Mouse (Mus musculus) thymus, postnatal 36 days (tissue): Measurements from ENCODE around the gene Eif4g3.

Experiments
- DNase-seq, 2 experiments: peaks; one replicate each; pipeline ENCODE4 v3.0.0; 2022; ENCODE audit warnings: mixed read lengths in 2 of 2

Eif4g3 gene

DNA sequence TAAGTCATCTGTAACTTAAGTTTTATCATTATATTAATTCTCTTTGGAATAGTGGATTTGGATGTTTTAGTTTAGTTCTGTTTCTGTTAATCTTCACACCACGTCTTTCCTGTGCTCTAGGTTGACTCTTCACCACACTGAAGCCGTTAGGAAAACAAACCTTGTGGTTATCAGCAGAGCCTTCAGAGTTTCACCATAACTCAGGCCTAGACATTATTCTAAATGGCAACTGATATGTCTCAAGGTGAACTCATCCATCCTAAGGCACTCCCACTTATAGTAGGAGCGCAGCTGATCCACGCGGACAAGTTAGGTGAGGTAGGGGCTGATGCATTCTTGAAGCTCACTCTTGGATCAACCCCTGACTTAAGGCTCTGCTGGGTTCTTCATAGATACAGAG, 228.6 kb downstream of the Eif4g3 start:
- DNase-seq, result no peak

DNA sequence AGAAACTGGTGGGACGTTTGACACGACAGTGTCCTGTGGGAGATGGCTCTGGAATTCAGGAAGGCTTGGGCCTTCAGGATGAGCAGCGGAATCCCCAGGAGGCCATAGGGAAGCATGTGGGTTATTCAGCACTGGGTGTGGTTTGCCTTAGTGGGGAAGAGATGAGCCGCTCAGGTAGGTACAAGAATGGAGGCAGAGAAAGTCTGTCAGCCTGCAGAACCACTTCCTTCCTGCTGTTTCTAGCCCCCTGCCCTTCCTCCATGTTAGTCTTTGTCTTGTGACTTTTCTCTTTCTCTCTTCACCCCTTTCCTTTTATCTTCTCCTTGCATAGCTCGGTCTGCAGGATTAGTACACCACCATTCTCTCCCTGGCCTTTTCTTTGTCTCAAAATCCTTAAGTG, 229.6 kb downstream of the Eif4g3 start:
- peak; percentile 51 to 53 for DNase-seq

DNA sequence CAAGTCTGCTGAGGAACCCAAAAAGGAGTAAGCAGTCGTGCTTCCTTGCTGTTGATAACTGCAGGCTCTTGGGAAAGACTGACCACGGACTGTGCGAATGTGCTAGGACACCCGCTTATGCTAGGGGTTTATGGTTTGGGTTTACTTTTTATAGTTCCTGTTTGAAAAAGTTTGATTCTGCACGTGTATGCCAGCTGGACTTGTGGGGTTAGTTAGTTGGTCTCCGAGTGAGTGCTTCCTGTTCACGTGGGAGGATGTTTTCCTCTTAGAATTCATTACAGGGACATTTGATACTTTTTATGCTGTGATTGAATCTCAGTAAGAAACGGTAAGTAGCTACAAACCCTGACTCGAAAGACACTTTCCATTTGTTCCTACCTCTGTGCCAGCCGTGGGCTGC, 230.8 kb downstream of the Eif4g3 start:
- DNase-seq, result no peak

DNA sequence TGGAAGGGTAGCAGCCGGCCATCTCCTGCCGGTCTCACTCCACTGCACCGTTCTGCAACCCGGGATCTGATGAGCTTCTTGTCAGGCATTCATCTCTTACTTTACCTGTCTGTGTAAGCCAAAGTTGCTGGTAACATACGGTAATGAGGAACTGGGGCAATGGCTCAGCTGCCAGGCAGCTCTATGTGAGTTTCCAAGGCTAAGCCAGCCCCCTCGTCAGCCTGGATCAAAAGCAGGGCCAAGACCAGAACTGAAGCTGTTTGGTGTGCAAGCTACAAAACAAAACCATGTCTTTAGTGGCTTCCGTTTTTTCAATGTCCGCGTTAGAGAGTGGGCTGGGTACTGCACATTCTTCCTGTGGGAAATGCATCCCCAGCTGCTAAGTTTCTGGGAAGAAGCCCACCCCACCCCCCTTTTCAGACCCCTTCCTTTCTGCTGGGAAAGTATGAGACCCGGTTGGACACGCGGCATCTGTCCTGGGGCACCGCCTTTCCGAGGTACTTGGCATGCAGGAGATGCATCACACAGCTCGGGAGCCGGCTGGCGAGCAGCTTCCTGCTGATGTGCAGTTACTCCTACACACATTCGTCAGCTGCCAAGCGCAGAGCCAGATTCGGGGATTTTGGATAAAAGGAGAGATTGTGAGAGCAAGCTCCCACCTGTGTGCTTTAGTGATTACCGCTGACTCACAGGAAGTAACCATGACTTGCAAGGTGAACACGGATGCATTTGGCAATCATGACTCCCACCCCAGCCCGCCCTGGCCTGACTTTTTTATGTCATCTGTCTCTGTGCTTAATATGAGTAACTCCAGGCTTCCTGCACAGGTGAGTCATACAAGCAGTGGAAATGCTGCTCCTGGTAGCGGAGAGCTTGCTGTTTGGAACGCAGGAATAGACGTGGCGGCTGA, 254.2 kb downstream of the Eif4g3 start:
- DNase-seq, result no peak

- peak; percentile 88 to 91 for DNase-seq
These were observed 257.5 kb downstream of the Eif4g3 start, which contains the start of the genes Sh2d5 and Kif17 for GRCm38 (mm10) chr4:138250088-138250960. TSS of gene Sh2d5 (plus strand) at chr4:138250403. TSS of gene Kif17 (plus strand) at chr4:138250435.

GRCm38 (mm10) chr4:138251819-138252218, 259.0 kb downstream of the Eif4g3 start:
- DNase-seq, result peak in 1 of 2 experiments; percentile 38

DNA sequence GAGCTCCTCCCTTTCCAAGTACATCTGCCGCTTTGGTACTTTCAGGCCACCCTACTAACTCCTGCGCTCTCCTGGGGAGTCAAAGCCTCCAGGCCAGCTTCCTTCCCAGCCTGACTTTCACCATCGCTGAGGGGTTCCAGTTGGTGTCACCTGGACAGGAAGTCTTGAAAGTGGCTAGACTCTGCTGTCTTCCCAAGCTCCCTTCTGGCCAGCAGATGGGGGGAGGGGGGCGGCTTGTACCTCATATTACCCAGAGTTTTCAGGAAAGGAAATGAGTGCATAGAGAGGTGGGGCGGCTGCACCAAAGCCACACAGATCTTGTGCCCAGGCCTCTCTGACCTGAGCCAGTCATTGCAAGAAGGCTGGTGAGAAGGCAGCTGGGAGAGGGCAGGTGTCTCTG, 259.4 kb downstream of the Eif4g3 start:
- DNase-seq, result no peak

DNA sequence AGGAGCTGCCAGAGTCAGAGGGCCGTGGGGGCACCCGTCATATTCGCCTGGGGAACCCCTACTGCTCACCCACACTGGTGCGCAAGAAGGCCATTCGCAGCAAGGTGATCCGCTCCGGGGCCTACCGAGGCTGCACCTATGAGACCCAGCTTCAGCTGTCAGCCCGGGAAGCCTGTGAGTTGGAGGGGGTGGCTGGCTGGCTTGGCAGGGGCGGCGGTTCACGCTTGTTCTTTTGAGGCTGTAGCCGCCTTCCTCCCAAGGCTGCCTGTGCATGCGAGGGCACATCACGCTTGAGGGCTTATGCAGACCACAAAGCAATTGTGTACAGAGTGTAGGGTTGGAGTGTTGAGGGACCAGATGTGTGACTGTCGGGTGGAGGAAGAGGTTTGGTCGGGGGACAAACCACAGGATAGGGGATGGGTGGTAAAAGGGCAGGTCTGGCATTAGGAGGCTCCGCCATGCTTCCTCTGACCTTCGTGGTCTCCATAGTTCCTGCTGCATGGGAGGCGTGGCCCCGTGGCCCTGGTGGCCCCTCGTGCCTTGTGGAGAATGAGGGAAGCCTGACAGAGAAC, 264.4 kb downstream of the Eif4g3 start:
- DNase-seq, result peak; percentile 33 to 51
